Mouse (Mus musculus) thymus, postnatal 10 days (tissue): ENCODE data around the gene Psmd4.
A peak's percentile ranks its signal among the peaks of the same experiment; 100 is the strongest.
"Not testable (repeated sequence)": the region's sequence is repeated elsewhere in the genome, so short reads cannot be mapped to it uniquely, and the experiment has no call there.

Experiments
- DNase-seq, 2 experiments: peaks; one replicate each; pipeline ENCODE4 v3.0.0; 2021; ENCODE audit warnings: low spot score in 2 of 2

The Psmd4 gene

DNA sequence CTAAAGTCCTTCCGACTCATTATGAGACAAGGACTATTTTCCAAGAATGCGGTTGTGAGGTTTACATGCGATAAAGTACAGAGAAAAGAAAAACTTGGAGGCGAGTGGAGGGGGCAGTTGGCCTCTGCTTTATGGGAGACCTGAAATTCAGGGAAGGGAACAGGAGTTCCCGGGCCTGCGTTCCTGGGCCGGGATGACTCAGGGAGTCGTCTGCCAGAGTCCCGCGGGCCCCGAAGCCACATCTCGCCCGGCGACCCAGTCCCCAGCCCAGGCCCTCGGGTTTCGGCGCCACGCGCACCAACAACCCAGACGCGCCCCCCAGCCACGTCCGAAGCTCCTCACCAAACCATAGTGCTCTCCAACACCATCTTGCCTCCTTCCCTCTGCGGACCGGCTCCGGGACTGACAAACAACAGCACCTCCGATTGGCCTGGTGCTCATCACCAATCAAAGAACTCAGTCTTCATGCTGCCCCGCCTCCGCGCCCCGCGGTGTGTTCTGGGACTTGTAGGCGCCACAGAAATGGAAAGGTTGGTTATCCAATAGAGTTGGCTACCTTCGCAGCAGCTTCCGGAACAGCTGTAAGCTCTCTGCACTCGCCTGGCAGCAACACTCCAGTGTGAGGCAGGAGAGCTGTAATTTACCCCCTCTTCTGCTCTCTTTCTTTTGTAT is at the start of gene Psmd4:
Gene Psmd4, minus strand, starts transcription at position 449 of the 672 bp plus-strand sequence.
- peak; percentile 95 to 97 for DNase-seq

DNA sequence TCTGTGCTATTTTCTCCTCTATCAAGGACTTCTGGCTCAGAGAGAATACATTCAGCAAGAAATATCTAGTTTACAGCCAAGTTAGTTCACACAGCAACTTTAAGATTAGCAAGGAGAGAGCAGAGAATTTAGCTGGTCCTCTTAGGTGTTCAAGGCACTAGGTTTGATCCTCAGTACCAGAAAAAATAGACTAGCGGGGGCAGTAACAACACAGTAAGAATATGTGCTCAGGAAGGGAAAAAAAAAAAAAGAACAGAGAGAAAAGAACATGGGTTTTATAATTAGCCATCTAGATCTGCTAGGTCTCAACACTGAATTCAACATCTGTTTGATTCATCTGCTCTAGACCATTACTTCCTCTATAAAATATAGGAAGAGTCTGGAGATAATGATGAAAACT is 45.7 kb upstream of the Psmd4 start:
- DNase-seq = no peak

DNA sequence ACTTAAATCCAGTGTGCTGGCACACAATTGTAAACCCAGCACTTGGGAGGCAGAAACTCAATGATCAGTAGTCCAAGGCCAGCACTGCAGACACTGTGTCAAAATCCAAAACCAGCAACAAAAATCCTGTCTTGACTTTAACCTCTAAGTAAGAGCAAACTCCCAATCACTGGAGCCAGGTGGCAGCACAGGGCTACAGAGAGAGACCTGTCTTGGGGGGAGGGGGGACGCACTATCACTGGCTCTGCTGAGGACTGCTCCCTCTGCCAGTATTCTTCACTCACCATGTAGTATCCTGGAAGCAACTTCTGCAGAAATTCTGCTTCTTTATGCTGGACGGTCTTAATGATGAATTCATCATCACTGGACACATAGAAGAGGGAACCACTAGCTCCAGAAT is 29.2 kb upstream of the Psmd4 start:
- no peak for DNase-seq

DNA sequence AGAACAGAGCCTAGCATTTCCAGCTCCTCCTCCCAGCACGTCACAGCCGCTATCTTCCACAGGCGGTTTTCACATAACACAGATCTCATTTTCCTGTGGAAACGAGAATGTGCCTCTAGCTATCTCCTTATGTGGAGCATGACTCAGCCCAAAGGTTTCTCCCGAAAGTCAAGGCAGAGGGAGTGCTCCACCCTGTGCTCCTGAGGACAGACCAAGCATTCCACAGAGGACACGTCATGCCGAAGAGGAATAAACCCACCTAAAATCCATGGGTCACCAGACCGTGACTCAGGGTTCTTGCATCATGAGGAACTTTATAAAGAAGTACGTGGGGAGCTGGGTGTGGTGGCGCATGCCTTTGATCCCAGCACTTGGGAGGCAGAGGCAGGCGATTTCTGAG is 24.2 kb upstream of the Psmd4 start:
- no peak for DNase-seq

DNA sequence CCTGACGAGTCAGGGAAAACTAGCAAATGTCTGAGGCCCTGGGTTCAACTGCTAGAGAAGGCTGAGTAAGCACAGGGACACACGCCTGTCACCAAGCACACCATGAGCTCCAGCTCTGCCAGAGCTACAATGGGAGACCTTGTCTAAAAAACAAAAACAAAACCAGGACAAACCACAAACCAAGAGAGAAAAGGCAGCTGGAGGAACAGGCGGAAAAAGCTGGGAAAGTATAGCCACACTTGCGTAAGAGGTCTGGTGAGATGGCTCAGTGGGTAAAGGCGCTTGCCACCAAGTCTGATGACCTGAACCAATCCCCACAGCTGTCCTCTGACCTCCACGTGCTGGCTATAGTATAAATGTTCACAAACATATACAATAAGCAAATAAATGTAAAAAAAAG is 23.7 kb upstream of the Psmd4 start:
- no peak for DNase-seq

DNA sequence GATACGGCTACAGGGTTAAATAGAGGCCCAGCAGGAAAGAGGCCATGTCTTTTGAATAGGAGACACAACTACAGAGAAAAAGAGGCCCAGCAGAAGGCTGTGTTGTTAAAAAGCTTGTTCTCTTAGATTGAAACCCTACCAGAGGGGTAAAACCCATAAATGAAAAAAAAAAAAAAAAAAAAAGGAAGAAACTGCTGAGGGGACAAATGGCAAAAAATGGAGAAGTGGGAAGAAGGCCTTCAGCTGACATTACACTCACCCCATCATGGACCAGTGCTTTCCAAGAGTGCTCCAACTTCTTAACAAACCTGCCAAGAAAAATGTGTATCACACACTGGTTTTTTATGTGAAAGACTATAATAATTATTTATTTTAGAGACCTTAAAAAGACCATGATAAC is 23.1 kb upstream of the Psmd4 start:
- DNase-seq = no peak

DNA sequence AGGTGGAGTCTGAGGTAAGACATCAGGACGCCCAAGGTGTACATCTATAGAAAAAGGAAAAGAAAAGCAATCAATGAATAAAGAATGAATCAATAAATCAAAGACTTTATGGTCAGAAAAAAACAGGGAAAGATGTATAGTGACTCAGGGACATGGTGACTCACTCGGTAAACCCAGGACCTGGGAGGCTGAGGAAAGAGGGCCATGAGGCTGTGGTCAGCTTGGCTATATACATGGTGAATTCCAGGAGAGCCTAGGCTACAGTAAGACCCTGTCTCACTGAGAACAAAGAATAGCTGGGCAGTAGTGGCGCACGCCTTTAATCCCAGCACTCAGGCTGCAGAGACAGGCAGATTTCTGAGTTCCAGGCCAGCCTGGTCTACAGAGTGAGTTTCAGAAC is 21.3 kb upstream of the Psmd4 start:
- DNase-seq = no peak

DNA sequence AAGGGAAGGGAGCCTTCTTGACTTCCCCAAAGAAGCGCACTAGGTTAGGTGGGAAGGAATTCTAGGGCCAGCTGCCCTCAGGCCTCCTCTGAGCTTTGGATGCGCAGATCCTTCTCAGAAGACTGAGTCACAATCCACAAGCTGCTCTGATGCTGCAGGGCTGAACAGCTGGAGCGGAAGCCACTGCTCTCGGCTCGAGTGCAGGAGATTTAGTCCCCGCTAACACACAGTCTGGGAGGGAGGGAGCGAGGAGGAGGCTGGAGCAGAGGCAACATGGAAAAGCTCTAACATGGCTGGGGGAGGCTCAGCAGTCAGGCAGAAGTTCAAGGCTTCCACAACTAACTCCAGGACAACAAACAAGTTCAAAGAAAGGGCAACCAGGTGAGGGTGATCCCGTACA is 15.7 kb upstream of the Psmd4 start:
- no peak for DNase-seq

DNA sequence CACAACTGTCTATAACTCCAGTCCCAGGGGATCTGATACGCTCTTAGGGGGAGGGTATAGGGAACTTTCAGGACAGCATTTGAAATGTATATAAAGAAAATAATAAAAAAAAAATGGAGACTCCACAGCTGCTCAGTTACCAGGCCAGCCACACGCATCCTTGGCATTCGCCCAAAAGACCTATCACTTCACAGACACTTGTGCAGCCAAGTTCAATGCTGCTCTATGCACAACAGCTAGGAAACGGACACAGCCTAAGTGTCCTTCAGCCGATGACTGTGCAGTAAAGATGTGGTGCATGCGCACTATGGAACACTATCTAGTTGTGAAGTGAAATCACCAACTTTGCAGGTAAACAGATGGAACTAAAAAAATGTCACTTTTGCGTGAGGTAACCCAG is 13.9 kb upstream of the Psmd4 start:
- no peak for DNase-seq

DNA sequence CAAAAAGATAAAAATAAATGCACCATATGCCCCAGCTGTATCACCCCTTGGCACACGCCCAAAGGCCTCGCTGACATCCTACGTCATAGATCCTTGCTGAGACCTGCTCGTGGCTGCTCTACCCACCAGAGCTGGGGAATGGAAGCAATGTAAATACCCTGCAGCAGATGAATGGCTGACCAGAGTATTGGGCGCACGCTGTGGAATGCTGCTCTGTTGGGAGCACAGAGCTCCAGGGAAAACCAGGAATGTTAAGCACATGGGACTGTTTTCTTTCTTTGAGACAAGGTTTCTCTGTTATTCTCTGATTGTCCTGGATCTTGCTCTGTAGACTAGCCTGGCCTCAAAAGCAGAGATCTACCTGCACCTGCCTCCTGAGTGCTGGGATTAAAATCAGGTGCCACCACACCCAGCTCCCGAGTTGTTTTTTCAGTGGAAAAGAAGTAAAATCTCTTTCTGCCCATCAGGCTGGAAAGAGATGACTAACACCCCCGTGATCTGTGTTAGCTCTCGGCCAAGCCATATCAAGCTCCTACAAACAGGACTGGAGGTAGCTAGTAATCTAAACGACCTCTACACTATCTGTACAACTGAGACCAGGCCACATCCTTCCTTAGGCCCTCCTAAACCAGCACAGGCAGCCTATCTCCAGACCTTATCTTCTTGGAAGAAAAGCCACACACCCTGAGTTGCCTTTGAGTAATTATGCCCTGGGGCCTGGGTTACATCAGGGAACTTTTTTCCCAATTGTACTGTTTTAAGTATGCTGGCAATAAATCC is 12.3 kb upstream of the Psmd4 start:
- DNase-seq = no peak

DNA sequence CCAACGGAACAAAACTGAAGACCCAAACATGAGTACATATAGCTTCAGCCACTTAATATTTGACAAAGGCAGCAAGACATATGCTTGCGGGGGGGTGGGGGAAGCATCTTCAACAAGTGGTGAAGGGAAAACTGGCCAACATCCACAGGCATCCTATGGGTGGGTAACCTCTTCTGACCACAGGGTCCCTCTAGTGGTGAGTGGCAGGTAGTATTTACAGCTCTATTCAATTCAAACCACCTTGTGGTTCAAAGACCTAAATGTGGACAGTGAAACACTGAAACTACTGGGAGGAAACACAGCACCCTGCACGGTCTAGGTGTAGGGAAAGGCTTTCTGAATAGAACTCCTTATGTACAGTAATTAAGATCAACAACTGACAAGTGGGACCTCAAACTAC is 11.3 kb upstream of the Psmd4 start:
- DNase-seq = peak; percentile 20 to 57

DNA sequence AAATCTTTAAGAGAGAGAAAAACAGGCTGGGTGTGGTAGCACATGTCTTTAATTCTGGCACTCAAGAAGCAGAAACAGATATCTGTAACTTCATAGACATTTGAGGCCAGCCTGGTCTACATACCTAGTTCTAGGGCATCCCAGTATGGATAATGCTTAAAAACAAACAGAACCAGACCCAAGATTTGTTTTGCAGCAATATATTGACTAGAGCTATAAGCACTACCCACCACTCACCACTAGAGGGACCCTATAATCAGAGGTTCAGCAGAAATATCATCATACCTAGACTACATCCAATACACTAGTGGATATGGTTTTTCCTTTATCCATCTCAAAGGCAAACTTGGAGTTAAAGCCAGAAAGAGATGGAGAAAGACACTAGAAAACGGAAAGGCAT is 10.5 kb upstream of the Psmd4 start:
- DNase-seq = peak; percentile 21 to 58

DNA sequence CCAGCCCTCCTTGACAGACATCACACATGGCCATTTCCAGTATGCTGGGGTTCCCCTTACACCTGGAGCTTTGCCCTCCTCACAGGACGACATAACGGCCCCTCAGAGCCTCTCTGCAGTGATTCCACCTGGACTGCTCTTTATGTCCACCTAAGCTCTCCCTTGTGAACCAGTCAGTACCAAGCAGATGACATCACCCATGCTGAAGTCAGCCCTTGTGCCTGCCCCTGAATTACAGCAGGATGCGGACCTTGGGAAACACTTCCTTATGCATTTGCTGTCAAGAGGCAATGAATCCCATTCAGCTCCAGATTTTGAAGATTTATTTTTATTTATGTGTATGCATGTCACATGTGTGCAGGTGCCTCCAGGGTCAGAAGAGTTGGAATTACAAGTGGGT is 5.5 kb upstream of the Psmd4 start:
- no peak for DNase-seq

DNA sequence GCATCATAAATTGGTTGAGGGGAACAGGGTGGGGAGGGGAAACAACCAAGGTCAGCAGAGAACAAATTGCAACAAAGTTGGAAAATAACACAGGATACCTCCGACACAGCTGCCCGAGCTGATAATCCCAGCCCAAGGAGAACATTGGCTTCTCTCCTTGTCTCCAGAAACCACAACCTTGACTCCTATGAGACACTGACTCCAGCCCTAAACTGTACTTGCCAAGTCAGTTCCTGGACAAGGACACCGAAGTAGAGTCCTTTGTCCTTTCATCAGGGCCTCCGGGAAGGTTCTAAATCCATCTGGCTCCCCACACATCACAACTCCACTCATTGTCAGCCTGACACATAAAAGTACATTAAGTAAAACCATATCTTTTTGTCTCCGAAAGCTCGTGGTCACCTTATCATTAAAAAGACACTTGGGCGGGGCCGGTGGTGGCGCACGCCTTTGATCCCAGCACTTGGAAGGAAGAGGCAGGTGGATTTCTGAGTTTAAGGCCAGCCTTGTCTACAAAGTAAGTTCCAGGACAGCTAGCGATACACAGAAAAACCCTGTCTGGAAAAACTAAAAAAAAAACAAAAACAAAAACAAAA is 4.1 kb upstream of the Psmd4 start:
- DNase-seq = no peak

DNA sequence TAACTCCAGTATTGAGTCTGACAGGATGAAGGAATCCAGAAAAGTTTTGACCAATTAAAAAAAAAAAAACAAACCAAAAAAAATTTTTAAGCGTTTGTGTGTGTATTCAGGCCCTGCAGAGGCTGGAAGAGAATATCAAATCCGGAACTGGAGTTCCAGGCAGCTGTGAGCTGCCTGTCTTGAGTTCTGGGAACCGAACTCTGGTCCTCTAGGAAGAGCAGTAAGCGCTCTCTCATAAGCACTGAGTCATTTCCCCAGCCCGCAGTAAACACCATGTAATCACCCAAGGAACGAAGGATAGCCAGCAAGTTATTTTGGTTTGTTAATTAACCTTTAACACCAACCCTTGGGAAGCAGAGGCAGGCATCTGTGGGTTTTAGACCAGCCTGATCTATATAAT is 837 bp upstream of the Psmd4 start:
- no peak for DNase-seq

DNA sequence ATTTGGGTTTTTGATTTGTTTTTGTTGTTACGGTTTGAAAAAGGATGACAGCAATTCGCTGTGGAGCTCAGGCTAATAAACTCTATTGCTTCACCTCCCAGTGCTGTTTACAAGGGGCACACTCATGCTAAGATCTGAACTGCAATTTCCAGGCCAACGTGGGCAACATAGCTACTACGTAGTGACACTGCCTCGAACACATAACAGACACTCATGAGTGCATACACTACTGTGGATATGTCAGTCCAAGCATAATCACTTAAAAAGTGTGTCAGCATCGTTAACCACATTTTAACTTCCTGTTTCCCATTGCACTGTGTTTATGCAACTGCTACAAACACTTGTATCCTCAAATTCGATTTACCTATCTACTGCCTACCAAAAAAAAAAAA is 420 bp upstream of the Psmd4 start:
- DNase-seq = peak in 1 of 2 experiments; percentile 28

DNA sequence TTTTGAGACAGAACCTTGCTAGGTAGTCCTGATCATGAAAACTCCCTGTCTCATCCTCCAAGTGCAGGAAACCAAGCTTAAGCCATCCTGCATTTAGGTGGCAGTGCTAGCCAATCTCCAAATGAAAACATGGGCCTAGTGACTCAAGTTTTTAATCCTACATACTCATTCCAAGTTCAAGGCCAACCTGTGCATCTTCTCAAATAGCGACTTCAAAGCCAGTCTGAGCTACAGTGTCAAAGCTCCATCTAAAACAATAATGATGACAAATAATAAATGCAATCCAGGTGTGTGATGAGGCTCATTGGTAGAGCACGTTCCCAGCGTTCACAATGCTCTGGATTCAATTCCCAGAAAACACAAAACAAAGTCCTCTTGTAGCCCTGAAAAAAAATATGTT is 789 bp downstream of the Psmd4 start:
- no peak for DNase-seq

DNA sequence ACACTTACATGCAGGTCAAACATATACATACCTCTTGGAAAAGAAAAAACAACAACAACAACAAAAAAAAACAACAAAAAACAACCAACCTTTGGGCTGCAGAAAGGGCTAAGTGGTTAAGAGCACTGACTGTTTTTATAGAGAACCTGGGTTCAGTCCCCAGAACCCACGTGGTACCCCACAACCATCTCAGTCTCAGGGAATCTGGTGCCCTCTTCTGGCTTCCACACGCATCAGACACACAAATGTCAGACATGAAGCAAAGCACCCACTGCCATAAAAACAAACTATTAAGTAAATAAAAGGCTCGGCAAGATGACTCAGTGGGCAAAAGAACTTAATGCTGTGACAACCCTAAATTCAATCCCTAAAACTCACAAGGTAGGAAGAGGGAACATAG is 12.5 kb downstream of the Psmd4 start:
- no peak for DNase-seq

DNA sequence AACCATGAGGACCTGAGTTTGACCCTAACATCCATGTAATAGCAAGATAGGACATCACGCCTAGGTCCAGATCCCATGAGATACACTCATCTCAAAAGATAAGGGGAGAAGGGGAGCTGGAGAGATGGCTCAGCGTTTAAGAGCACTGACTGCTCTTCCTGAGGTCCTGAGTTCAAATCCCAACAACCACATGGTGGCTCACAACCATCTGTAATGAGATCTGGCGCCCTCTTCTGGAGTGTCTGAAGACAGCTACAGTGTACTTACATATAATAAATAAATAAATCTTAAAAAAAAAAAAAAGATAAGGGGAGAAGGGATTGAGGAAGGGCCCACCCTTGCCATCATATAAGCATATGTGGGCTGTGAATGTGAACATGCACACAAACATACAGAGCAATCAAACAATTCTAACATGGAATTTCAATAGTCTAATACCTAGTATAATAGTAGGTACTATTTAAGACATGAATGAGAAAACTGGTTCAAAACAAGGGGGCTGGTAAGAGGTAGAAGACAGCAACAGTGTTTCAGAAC is 13.1 kb downstream of the Psmd4 start:
- not testable (repeated sequence) for DNase-seq

DNA sequence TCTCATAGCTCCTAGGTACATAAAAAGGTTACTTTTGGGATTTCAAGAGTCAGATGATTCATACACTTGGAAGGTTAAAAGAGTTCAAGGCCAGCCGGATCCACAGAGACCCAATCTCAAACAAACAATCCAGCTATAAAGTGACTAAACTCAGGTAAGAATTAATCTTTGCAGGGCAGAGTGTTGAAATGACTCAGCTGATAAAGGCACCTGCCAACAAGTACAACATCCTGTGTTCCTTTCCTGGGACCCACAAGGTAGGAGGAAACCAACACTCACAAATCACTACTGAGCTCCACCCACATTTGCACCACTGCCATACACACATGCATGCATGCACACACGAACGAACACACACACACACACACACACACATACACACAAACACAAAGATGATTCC is 13.8 kb downstream of the Psmd4 start:
- DNase-seq = no peak

DNA sequence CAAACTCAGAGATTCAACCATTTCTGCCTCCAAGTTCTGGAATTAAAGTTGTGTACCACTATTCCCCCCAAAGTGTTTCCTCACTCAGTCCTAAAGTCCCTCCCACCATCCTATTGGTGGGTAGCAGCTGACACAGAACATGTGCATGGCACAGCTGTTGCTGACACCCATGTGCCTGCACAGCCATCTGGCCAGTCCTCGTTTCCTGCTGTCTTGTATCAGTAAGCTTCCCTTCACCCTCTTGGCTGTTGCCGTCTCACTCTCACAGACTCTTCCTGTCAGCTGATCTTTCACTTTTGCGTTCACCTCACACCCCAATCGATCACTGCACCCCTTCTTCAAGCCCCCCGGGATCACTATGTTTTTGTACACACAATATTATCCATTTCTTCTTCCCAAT is 14.7 kb downstream of the Psmd4 start:
- peak; percentile 67 to 73 for DNase-seq

DNA sequence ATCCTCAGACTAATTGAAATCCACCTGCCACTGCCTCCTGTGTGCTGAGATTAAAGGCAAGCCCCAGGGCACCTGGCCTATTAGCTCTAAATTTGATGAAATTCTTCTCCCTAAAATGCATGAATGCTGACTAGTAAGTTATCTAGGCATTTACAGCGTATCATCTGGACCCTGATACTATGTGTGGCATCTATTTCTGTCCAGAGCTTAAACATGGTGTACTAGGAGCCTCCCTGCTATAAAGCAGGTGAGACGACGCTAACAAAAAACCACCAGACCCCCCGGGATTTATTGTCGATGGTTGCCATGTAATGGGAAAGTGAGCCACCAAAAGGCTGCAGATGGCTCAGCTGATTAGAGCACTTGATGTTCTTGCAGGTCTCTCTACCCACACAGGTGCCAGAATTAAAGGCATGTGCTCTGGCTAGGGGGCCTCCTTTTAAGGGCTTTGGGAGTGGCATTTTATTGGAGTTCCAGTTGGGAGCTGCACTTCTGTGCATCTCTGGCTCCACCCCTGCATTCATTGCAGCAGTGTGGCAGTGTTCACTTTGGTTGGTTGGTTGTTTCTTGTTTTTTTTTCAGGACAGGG is 15.3 kb downstream of the Psmd4 start:
- DNase-seq = no peak

DNA sequence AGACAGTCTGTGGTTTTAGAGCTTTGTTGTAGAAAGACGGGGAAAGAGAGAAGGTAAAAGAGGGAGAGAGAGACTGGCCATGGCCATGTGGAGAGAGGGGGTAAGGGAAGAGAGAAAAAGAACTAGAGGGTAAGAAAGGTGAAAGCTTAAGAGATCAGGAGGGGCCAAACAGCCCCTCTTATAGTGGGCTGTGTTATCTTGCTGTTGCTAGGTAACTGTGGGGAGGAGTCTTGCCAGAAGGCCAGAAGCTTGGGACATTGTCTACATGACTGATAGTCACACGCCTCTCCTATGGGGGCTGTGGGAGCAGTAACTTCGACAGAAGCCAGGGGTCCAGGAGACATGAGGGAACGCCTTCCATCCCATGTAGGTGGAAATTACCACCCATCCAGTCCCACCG is 17.2 kb downstream of the Psmd4 start:
- DNase-seq = no peak
